Mouse (Mus musculus) forebrain, embryonic 15.5 days (tissue): ENCODE results near the gene Tbc1d5. TPM values are rescaled to one million over a fixed set of nuclear protein-coding genes. Genes with fewer than 3 reads are reported as not detected.

Experiments used
- ATAC-seq: fragments of 200-750 bp; cut with Nextera tagmentation; replicated peaks from 2 replicates; pipeline ENCODE4 v1.8.0; 2017; ENCODE audit warnings: mild to moderate bottlenecking, moderate TSS enrichment, moderate library complexity
- H3K27ac ChIP-seq: fragments of 300-500 bp; sonication (generic); replicated peaks from 2 replicates; pipeline ENCODE4 v1.5.1; 2015; ENCODE audit warnings: mild to moderate bottlenecking, inconsistent platforms
- H3K27me3 ChIP-seq: fragments of 300-500 bp; sonication (generic); 2 replicates; pipeline ENCODE4 v1.6.1; 2015; ENCODE audit warnings: inconsistent platforms
- H3K36me3 ChIP-seq: fragments of 300-500 bp; sonication (generic); 2 replicates; pipeline ENCODE4 v1.6.1; 2015; ENCODE audit warnings: mild to moderate bottlenecking, inconsistent platforms
- H3K4me1 ChIP-seq: fragments of 300-500 bp; sonication (generic); 2 replicates; pipeline ENCODE4 v1.6.1; 2015; ENCODE audit warnings: inconsistent platforms
- H3K4me2 ChIP-seq: fragments of 300-500 bp; sonication (generic); replicated peaks from 2 replicates; pipeline ENCODE4 v1.6.1; 2015; ENCODE audit warnings: mild to moderate bottlenecking, inconsistent platforms
- H3K4me3 ChIP-seq: fragments of 300-500 bp; sonication (generic); 2 replicates; pipeline ENCODE4 v1.5.1; 2015; ENCODE audit warnings: mild to moderate bottlenecking, inconsistent platforms
- H3K9ac ChIP-seq: fragments of 300-500 bp; sonication (generic); replicated peaks from 2 replicates; pipeline ENCODE4 v1.6.1; 2015; ENCODE audit warnings: mild to moderate bottlenecking, inconsistent platforms
- H3K9me3 ChIP-seq: fragments of 300-500 bp; sonication (generic); 2 replicates; pipeline ENCODE4 v1.6.1; 2016; ENCODE audit warnings: inconsistent platforms
- WGBS: fragments of 180-500 bp; shearing (Covaris S2); methylation state at CpG from one replicate; pipeline ENCODE4 v1.1.7; 2015; ENCODE audit warnings: mixed read lengths; 5-methylcytosine and 5-hydroxymethylcytosine counted together
- polyA plus RNA-seq: library from polyadenylated mRNA; unstranded; fragments of >200 nt; fragmentation: Nextera tagmentation; extraction: Ambion mirVana; gene quantifications from 2 replicates; pipeline ENCODE4 v1.2.1, GENCODE M21; 2015

The Tbc1d5 gene
- polyA plus RNA-seq, 1 experiment from 2014 or later: 7.1 TPM

GRCm38 (mm10) chr17:50735955-50736533 lies 443.1 kb downstream of the Tbc1d5 start:
- no peak overlapping the region for H3K4me3 ChIP-seq
- 55% methylated on average over 8 of the region's 8 CpGs for WGBS
- H3K9ac ChIP-seq: no peak overlapping the region
- no peaks in the 10 kb centered on the region for H3K9me3 ChIP-seq
- no peak overlapping the region for H3K4me2 ChIP-seq
- ATAC-seq: peak; percentile 46
- H3K27me3 ChIP-seq: no peaks in the 10 kb centered on the region
- peak overlapping the region; percentile 32 for H3K27ac ChIP-seq
- no peaks in the 10 kb centered on the region for H3K36me3 ChIP-seq
- peaks cover 9% of the 10 kb centered on the region for H3K4me1 ChIP-seq

DNA sequence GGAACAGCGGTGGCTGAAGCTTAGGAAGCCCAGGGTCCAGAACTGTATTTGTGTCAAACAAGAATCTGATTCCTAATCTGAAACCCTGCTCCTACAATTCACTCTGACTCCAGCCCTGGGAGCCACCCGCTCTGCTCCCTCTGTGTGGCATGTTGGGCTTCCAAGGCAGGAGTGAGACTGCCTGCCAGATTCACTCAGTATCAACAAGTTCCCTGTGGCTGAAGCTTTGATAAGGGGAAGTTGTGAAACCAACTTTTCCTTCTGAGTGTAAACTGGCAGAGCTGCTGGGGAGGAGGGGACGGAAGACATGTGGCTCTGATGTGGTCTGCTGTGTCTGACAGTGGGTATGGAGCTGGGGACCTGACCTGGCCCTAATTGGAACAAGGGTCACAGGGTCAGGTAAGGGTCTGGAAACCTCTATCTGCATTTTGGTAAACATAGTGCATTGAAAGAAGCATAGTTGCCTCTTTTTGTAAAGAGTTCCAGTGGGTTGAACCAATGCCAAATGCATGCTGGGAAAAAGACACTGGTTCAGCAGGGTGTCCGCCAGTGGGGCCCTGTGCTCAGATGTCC lies 443.7 kb downstream of the Tbc1d5 start:
- Histone ChIP-seq H3K27me3 (no peaks in the 10 kb centered on the region), H3K4me2 (no peak overlapping the region), H3K9ac (no peak overlapping the region), H3K4me3 (no peak overlapping the region), H3K4me1 (peaks cover 9% of the 10 kb centered on the region), H3K27ac (0 out of 2 replicates have a peak overlapping the region, but pooled peaks have one; percentile 32), H3K9me3 (no peaks in the 10 kb centered on the region), H3K36me3 (no peaks in the 10 kb centered on the region)
- ATAC-seq: no peak
- 75% methylated on average over 4 of the region's 4 CpGs for WGBS

DNA sequence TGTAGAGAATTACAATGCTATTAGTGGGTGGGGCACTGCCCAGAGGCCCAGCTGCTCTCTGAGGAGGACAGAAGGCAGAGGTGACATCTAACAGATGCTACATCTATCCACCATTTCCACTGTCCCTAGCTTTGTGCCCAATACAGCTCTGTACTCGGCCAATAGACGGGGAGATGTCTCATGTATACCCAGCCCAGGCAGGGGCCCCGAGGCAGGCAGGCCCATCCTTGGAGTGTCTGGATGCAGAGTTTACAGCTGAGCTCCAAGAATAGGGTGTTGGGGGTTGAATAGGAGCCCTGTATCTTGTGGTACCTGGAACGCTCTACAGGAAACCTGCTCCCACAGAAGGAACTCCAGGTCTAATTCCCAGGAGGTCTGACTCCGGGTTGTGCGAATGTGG lies 444.4 kb downstream of the Tbc1d5 start:
- 95% methylated on average over 6 of the region's 6 CpGs for WGBS

GRCm38 (mm10) chr17:50733390-50733789 lies 445.8 kb downstream of the Tbc1d5 start:
- Histone ChIP-seq H3K9ac (no peak overlapping the region), H3K9me3 (no peaks in the 10 kb centered on the region), H3K4me3 (no peak overlapping the region), H3K36me3 (no peaks in the 10 kb centered on the region), H3K27ac (no peak overlapping the region), H3K27me3 (no peaks in the 10 kb centered on the region), H3K4me1 (peaks cover 9% of the 10 kb centered on the region), H3K4me2 (no peak overlapping the region)
- WGBS: 92% methylated on average over 7 of the region's 7 CpGs
- no peak for ATAC-seq

More for the DNA sequence above, 444.4 kb downstream of the Tbc1d5 start:
- no peak overlapping the region for H3K9ac ChIP-seq
- no peak overlapping the region for H3K4me2 ChIP-seq
- no peak overlapping the region for H3K27ac ChIP-seq
- H3K9me3 ChIP-seq: no peaks in the 10 kb centered on the region
- no peaks in the 10 kb centered on the region for H3K27me3 ChIP-seq
- H3K36me3 ChIP-seq: no peaks in the 10 kb centered on the region
- peaks cover 9% of the 10 kb centered on the region for H3K4me1 ChIP-seq
- ATAC-seq: no peak; the same call in 1 of the 2 replicates
- H3K4me3 ChIP-seq: no peak overlapping the region

DNA sequence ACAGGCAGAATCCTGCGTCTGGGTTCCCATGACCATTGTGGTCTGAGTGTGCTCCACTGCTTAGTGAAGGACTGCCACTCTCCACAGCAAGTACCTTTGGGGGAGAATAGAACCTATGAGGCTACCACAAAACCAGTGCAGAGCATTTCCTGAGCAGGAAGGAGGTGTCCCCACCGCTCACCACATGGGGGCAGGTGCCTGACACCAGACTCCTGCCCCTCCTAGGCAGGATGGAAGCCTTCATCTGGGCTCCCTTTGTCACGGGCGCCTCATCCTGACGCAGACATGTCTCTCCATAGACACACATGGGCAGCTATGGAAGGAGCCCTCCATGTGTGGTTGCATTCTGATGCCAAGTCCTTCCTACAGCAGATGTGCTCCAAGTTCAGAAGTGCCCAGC lies 447.3 kb downstream of the Tbc1d5 start:
- Histone ChIP-seq H3K4me3 (no peak overlapping the region), H3K27me3 (no peaks in the 10 kb centered on the region), H3K9ac (no peak overlapping the region), H3K9me3 (no peaks in the 10 kb centered on the region), H3K4me2 (no peak overlapping the region), H3K36me3 (no peaks in the 10 kb centered on the region), H3K4me1 (peaks cover 7% of the 10 kb centered on the region), H3K27ac (no peak overlapping the region)
- no peak for ATAC-seq
- WGBS: 94% methylated on average over 5 of the region's 5 CpGs

GRCm38 (mm10) chr17:50730896-50731295 lies 448.3 kb downstream of the Tbc1d5 start:
- Histone ChIP-seq H3K36me3 (no peaks in the 10 kb centered on the region), H3K27me3 (no peaks in the 10 kb centered on the region), H3K9ac (no peak overlapping the region), H3K9me3 (no peaks in the 10 kb centered on the region), H3K27ac (no peak overlapping the region), H3K4me1 (no peaks in the 10 kb centered on the region), H3K4me2 (no peak overlapping the region), H3K4me3 (no peak overlapping the region)
- 89% methylated on average over 2 of the region's 2 CpGs for WGBS
- ATAC-seq: no peak

DNA sequence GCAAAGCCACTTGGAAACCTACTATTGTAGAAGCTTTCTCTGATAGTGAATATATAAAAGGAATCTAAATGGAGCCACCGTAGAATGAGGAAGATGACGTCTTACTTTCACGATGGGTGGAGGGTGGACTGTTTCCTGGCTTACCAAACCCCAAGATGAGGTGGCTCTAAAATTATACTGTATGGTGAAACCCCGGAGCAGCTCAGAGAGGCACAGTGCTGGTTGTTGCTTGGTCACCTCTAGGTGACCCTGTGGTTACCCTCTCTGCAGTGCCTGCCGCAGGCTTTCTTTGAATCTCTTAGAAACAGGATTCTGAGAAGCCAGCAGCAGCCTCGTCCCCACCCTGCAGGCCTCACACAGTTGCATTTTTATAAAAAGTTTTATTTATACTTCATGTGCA lies 449.6 kb downstream of the Tbc1d5 start:
- Histone ChIP-seq H3K9ac (no peak overlapping the region), H3K4me2 (no peak overlapping the region), H3K4me3 (no peak overlapping the region), H3K27me3 (no peaks in the 10 kb centered on the region), H3K4me1 (no peaks in the 10 kb centered on the region), H3K36me3 (no peaks in the 10 kb centered on the region), H3K27ac (no peak overlapping the region), H3K9me3 (no peaks in the 10 kb centered on the region)
- no peak for ATAC-seq
- WGBS: 88% methylated on average over 6 of the region's 6 CpGs

DNA sequence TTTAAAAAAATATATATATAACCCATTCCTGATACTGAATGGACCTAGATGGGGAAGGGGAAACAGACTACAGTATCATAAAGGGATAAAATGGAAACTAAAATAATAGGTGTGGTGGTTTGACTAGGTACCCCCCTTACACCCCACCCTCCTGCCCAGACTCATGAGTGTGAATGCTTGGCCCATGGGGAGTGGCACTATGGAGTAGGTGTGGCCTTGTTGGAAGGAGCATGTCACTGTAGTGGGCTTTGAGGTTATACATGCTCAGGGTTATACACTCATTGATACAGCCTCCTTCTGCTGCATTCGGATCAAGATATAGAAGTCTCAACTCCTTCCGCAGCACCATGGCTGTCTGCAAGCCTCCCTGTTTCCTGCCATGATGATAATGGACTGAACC lies 450.1 kb downstream of the Tbc1d5 start:
- no peaks in the 10 kb centered on the region for H3K27me3 ChIP-seq
- ATAC-seq: no peak
- WGBS: 92% methylated on average over 2 of the region's 2 CpGs
- no peak overlapping the region for H3K9ac ChIP-seq
- H3K9me3 ChIP-seq: no peaks in the 10 kb centered on the region
- H3K4me1 ChIP-seq: no peaks in the 10 kb centered on the region
- H3K27ac ChIP-seq: no peak overlapping the region
- no peak overlapping the region for H3K4me2 ChIP-seq
- H3K36me3 ChIP-seq: no peaks in the 10 kb centered on the region
- H3K4me3 ChIP-seq: no peak overlapping the region

- Histone ChIP-seq H3K9me3 (no peaks in the 10 kb centered on the region), H3K4me3 (no peak overlapping the region), H3K4me2 (no peak overlapping the region), H3K27me3 (no peaks in the 10 kb centered on the region), H3K27ac (no peak overlapping the region), H3K4me1 (no peaks in the 10 kb centered on the region), H3K36me3 (no peaks in the 10 kb centered on the region), H3K9ac (no peak overlapping the region)
- no peak for ATAC-seq
- 86% methylated on average over 2 of the region's 2 CpGs for WGBS
Observed at GRCm38 (mm10) chr17:50726265-50726664, 452.9 kb downstream of the Tbc1d5 start.

DNA sequence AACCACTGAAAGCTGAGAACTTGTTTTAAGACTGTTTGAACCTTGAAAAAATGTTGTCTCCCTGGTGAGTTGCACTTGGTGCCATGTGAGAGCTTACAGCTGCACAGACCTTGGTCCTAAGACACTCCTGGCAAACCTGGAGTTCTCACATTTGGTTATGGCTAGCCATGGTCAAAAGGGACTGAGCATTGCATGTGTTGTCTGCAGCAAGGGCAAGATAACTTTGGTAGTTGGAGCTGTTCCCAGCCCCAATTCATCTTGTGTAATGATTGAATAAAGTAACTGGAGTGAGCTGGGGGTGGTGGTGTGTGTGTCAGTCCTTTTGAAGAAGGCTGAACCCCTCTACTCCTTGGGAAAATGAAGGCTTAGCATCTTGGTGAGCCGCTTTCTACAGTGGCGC lies 454.8 kb downstream of the Tbc1d5 start:
- no peak for ATAC-seq
- H3K9me3 ChIP-seq: no peaks in the 10 kb centered on the region
- H3K4me3 ChIP-seq: no peak overlapping the region
- no peaks in the 10 kb centered on the region for H3K27me3 ChIP-seq
- H3K4me2 ChIP-seq: no peak overlapping the region
- no peak overlapping the region for H3K9ac ChIP-seq
- no peaks in the 10 kb centered on the region for H3K4me1 ChIP-seq
- H3K36me3 ChIP-seq: no peaks in the 10 kb centered on the region
- no peak overlapping the region for H3K27ac ChIP-seq
- 43% methylated on average over 2 of the region's 2 CpGs for WGBS

DNA sequence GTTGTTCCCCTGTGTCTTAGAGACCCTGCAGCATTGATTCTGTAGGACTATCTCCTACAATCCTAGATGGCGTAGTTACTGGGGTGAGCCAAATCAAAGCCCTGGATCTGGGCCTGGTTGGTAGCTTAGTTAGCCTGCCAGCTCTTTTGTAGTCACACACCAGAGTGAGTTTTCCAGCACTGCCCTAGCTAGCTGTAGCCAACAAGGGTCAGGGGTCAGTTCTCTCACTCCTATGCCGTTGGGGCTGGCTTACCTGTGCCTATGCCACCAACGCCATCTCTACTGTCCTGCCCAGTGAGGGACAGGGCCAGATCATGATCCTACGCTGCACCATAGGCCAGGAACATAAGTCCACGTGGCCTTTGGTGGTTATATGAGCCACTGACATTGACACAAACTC lies 461.6 kb downstream of the Tbc1d5 start:
- H3K36me3 ChIP-seq: no peaks in the 10 kb centered on the region
- no peaks in the 10 kb centered on the region for H3K27me3 ChIP-seq
- no peaks in the 10 kb centered on the region for H3K4me1 ChIP-seq
- ATAC-seq: no peak
- no peak overlapping the region for H3K4me2 ChIP-seq
- no peaks in the 10 kb centered on the region for H3K9me3 ChIP-seq
- no peak overlapping the region for H3K4me3 ChIP-seq
- 84% methylated on average over 5 of the region's 5 CpGs for WGBS
- H3K27ac ChIP-seq: no peak overlapping the region
- H3K9ac ChIP-seq: no peak overlapping the region

- Histone ChIP-seq H3K9me3 (no peaks in the 10 kb centered on the region), H3K36me3 (no peaks in the 10 kb centered on the region), H3K9ac (no peak overlapping the region), H3K27me3 (no peaks in the 10 kb centered on the region), H3K4me1 (peaks cover 3% of the 10 kb centered on the region; the same call in 1 of the 2 replicates), H3K4me2 (no peak overlapping the region), H3K4me3 (no peak overlapping the region), H3K27ac (peak overlapping the region; percentile 51; the same call in 1 of the 2 replicates)
- ATAC-seq: peak; percentile 78
- WGBS: 62% methylated on average over 7 of the region's 7 CpGs
Observed at GRCm38 (mm10) chr17:50710497-50711222, 468.5 kb downstream of the Tbc1d5 start.
